Mouse (Mus musculus) adrenal gland, adult (tissue): ENCODE results near the gene Atp12a.
A peak's percentile ranks its signal among the peaks of the same experiment; 100 is the strongest.

ENCODE experiments used
- DNase-seq, 2 experiments: peaks; one replicate each; pipeline ENCODE4 v3.0.0; 2022 to 2023; ENCODE audit warnings: low spot score in 1 of 2; ENCODE audit not compliant: inconsistent age in 2 of 2

Gene Atp12a

GRCm38 (mm10) chr14:56364711-56365237 lies at the start of gene Atp12a:
Gene Atp12a, plus strand, starts transcription at chr14:56365068.
- DNase-seq, result peak in 1 of 2 experiments; percentile 31

- DNase-seq, result no peak
Measured at GRCm38 (mm10) chr14:56315519-56315918, 49.3 kb upstream of the Atp12a start.

GRCm38 (mm10) chr14:56316333-56316732 lies 48.5 kb upstream of the Atp12a start:
- DNase-seq, result peak in 1 of 2 experiments; percentile 33

GRCm38 (mm10) chr14:56322982-56323381 lies 41.9 kb upstream of the Atp12a start:
- peak in 1 of 2 experiments; percentile 69 for DNase-seq

- DNase-seq, result no peak
Measured at GRCm38 (mm10) chr14:56325038-56325437, 39.8 kb upstream of the Atp12a start.

GRCm38 (mm10) chr14:56333700-56334099 lies 31.2 kb upstream of the Atp12a start:
- no peak for DNase-seq

- DNase-seq, result no peak
Measured at GRCm38 (mm10) chr14:56334437-56334836, 30.4 kb upstream of the Atp12a start.

- DNase-seq, result no peak
Measured at GRCm38 (mm10) chr14:56336032-56336431, 28.8 kb upstream of the Atp12a start.

- DNase-seq, result no peak
Measured at GRCm38 (mm10) chr14:56337075-56337474, 27.8 kb upstream of the Atp12a start.

GRCm38 (mm10) chr14:56337696-56338095 lies 27.2 kb upstream of the Atp12a start:
- peak; percentile 64 to 70 for DNase-seq

- no peak for DNase-seq
Measured at GRCm38 (mm10) chr14:56338882-56339442, 25.9 kb upstream of the Atp12a start.

- DNase-seq, result no peak
Measured at GRCm38 (mm10) chr14:56348704-56349103, 16.2 kb upstream of the Atp12a start.

- DNase-seq, result no peak
Measured at GRCm38 (mm10) chr14:56349541-56349940, 15.3 kb upstream of the Atp12a start.

- peak; percentile 51 to 73 for DNase-seq
Measured at GRCm38 (mm10) chr14:56351959-56352660, 12.8 kb upstream of the Atp12a start.

- no peak for DNase-seq
Measured at GRCm38 (mm10) chr14:56354803-56355202, 10.1 kb upstream of the Atp12a start.

GRCm38 (mm10) chr14:56355396-56355795 lies 9.5 kb upstream of the Atp12a start:
- DNase-seq, result no peak

GRCm38 (mm10) chr14:56356196-56356595 lies 8.7 kb upstream of the Atp12a start:
- DNase-seq, result peak; percentile 44 to 76

- no peak for DNase-seq
Measured at GRCm38 (mm10) chr14:56358422-56358821, 6.4 kb upstream of the Atp12a start.

GRCm38 (mm10) chr14:56359131-56359530 lies 5.7 kb upstream of the Atp12a start:
- DNase-seq, result peak in 1 of 2 experiments; percentile 30

GRCm38 (mm10) chr14:56365292-56365691 lies 424 bp downstream of the Atp12a start:
- no peak for DNase-seq

GRCm38 (mm10) chr14:56366712-56367111 lies 1.8 kb downstream of the Atp12a start:
- no peak for DNase-seq

GRCm38 (mm10) chr14:56368834-56369233 lies 4.0 kb downstream of the Atp12a start:
- DNase-seq, result no peak
